Mouse (Mus musculus): Measurements from ENCODE around the gene Pom121. TPM values are rescaled to one million over a fixed set of nuclear protein-coding genes. Genes with fewer than 3 reads are reported as not detected.
"Not testable (repeated sequence)": the region's sequence is repeated elsewhere in the genome, so short reads cannot be mapped to it uniquely, and the experiment has no call there.

Gene Pom121
- total RNA-seq, 2 experiments from 2014 or later = 22.1 to 23.6 TPM

DNA sequence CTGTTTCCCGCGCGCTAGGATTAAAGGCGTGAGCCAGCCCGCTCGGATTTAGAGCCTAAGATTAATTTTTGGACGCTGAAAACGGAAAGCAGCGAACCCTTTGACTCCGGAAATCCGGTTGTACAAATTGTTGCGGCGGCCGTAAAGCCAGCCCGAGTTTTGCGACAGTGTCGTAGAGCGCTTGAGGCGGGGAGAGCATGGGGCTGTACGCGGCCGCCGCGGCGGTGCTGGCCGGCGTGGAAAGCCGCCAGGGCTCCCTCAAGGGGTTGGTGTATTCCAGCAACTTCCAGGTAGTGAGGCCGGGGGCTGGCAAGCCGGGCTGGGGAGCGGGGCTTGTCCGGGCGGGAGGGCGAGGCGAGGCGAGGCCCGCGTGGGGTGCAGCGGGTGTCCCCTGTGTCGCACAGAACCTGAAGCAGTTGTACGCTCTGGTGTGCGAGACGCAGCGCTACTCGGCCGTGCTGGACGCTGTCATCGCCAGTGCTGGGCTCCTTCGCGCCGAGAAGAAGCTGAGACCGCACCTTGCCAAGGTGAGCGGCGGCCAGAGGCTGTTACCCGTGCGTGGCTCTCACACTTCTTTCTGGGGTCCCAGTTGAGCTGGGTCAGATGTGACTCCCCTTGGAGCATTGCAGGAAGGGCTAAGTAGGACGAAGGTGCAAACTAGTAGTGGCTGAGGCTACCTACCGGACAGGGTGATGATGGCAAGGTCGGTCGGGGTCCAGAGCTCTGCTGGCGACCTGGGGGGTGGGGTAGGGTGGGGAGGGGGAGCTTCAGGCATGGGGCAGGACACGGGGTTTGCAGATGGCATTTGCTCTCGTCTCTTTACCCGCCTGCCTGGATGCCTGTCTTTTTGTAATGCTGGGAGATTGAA is 24.3 kb downstream of the Pom121 start, which contains the start of gene Nsun5:
Nsun5 (plus strand) TSS at position 167 of the 868 bp plus-strand sequence.
- DNase-seq (ENCODE audit: low spot score in 2 of 2) = peak; percentile 90 to 97

DNA sequence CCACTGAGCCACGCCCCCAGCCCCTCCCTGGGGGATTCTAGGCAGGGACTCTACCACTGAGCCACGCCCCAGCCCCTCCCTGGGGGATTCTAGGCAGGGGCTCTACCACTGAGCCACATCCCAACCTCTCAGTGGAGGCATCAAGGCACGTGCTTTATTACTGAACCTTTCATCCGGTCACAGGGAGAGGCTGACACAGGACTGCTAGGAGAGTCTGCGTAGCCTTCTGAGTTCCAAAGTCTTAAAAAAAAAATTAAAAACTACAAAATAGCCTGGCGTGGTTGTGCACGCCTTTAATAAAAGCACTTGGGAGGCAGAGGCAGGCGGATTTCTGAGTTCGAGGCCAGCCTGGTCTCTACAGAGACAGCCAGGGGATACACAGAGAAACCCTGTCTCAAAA is 25.1 kb downstream of the Pom121 start:
- DNase-seq (ENCODE audit: low spot score in 2 of 2) = not testable (repeated sequence)

DNA sequence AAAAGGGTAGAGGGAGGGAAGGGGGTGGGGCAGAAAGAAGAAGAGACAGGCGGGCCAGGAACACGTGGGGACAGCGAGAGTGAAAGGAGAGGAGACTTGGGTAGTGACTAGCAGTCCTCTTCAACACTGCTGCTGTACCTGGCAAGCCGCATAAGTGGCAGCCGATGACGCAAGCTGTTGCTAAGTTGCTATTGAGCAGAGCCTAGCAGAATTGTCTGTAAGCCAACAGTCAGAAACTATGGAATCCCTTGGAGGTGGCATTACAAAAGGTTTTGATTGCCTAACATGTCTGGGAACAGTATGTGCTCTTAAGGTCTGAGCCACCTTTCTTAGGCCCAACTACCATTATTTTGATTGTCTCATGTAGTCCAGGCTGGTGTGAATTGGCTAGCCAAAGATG is 26.0 kb downstream of the Pom121 start:
- DNase-seq (ENCODE audit: low spot score in 2 of 2) = no peak

DNA sequence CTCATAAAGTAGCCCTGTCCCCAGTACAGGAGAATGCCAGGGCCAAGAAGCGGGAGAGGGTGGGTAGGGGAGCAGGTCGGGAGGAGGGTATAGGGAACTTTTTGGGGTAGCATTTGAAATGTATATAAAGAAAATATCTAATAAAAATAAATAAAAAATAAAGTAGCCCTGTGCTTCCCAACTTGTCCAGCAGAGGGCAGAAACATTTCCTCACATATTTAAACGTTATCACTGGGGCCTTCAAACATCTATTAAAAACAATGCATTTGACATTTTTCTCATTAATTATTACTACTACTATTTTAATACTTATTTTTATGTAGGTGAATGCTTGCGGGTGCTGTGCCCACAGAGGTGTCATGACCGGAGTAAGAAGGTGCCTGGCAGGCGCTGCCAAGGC is 26.5 kb downstream of the Pom121 start:
- no peak for DNase-seq (ENCODE audit: low spot score in 2 of 2)

DNA sequence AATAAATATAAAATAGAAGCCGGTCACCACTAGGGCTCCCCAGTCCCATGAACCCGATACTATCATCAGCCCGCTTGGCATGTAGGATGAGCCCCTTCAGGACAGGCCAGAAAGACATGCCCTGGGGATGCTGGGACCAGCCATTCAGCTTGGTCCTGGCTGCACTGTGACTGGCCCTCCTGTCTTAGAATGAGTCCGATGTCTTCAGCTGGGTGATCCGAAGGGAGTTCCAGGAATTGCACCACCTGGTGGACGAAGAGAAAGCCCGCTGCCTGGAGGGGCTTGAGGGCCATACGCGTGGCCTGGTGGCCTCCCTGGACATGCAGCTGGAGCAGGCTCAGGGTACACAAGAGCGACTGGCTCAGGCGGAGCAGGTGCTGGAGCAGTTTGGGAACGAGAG is 30.8 kb downstream of the Pom121 start:
- no peak for DNase-seq (ENCODE audit: low spot score in 2 of 2)

DNA sequence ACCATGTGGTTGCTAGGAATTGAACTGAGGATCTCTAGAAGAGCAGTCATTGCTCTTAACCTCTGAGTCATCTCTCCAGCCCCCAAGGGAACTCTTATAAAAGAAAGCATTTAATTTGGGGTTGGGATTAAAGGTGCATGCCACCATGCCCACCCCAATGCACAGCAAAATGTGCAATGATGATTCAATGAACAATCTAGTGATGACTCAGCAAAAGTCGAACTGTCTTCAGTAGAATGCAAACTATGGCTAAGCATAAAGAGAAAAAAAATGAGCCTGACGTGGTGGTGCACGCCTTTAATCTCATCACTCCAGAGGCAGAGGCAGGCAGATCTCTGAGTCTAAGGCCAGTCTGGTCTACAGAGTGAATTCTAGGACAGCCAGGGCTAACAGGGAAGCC is 31.8 kb downstream of the Pom121 start:
- no peak for DNase-seq (ENCODE audit: low spot score in 2 of 2)

DNA sequence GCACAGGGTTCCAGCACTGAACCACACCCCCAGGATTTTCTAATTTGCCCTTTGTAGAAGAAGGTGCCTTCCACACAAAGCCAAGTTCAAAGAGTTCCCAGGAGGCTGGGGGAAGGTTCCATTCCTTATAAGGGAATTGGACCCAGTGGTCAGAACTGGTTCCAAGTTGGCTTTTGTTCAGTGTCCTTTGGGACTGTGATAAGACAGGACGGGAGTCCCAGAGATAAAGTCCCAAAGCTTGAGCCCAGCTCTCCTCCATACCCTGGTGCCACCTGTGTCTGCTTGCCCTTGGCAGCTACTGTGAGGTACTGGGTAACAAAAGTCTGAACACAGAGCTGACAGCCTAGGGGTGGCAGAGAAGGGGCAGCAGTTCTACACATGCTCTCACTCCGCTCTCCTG is 34.6 kb downstream of the Pom121 start:
- DNase-seq (ENCODE audit: low spot score in 2 of 2) = no peak

DNA sequence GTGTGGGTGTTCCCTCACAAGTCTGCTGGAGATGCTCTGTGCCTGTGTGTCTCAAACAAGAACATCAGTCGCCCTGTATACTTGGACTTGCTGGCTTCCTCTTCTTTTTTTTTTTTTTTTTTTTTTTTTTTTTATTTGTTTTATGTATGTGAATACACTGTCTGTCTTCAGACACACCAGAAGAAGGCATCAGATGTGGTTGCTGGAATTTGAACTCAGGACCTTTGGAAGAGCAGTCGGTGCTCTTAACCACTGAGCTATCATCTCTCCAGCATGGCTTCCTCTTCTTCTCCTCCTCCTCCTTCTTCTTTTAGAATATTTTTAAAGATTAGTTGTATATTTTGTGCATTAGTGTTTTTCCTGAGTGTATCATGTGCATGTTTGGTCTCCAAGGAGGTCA is 36.8 kb downstream of the Pom121 start:
- peak; percentile 55 to 70 for DNase-seq (ENCODE audit: low spot score in 2 of 2)

DNA sequence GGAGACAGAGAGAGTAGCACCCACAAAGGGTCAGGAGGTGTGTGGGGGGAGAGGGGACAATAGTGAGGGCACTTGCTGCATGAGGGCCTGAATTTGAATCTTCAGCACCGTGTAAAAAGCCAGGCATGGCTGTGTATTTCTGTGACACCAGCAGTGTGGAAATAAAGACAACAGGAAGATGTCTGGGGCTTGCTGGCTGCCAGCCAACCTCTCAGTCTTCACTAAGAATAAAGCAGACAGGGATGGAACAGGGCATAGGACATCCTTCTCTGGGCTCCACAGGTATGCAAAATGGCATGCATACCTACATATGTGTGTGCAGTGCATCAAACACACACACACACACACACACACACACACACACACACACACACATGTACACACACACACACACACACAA is 38.3 kb downstream of the Pom121 start:
- no peak for DNase-seq (ENCODE audit: low spot score in 2 of 2)

DNA sequence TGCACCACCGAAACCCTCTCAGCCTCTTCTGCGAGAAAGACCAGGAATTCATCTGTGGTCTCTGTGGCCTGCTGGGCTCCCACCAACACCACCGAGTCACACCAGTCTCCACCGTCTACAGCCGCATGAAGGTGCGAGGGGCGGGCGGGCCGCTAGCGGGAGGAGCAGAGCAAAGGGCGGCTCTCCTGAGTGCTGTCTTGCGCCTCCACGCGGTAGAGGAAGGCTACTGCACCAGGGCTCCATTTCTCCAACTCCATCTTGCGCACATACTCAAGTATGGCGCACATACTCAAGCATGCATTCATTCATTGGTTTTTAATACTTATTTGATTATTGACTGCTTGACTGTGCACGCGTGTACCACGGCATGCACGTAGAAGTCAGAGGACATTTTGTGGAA is 40.8 kb downstream of the Pom121 start:
- DNase-seq (ENCODE audit: low spot score in 2 of 2) = no peak

DNA sequence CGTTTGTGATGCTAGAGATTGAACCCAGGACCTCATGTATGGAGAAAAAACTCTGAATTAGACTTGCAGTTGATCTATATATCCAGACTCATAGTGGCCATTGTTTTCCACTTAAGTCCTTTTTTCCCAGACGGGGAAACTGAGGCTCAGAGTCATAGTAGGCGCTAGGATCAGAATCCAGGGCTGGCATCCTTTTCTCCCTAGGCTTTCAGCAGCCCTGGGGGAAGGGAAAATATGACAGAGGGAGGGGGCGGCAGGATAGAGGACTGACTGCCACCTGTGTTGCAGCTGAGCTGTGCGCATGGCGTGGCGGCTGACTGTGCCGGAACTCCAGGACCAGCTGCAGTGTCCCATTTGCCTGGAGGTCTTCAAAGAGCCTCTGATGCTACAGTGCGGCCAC is 41.4 kb downstream of the Pom121 start, which contains the start of gene Trim50:
Trim50 (plus strand) TSS at position 301 of the 400 bp plus-strand sequence.
- no peak for DNase-seq (ENCODE audit: low spot score in 2 of 2)

DNA sequence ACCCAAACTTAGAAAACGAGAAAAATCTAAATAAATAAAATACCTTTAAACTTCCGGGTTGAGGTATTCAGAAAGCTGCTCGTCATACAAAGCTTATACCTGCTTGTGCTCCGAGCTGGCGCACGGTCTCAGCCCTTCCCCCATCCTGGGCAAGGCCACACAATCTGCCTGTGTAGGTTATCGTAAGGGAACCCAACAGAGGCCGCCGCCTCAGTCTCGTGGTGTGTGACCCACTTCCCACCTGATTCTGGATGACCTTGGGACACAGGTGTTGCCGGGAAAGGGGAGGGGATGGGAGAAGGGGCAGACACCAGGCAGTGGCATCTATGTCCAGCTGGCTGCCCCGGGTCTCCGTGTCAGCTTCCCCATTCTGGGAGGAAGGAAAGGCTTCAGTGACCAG is 42.7 kb downstream of the Pom121 start:
- no peak for DNase-seq (ENCODE audit: low spot score in 2 of 2)

DNA sequence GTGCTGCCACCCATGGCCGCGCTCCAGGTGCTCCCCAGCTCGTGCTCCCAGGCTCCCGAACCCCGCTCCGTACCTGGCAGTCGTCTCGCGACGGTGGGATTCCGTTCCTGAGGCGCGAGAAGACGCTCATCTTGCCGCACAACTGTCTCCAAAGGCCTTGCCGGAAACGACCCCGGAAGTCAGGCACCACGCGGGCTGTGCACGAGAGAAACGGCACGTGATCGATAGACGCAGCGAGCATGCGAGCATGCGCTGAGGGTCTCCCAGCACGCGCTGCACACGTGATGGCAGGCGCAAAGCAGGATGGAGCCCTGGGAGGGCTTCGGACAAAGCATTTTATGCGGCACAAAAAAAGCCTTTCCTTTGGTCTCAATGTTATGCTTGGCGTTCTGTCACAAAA is 44.5 kb downstream of the Pom121 start, which contains the start of gene Fkbp6:
Fkbp6 (minus strand) TSS at position 183 of the 400 bp plus-strand sequence.
- DNase-seq (ENCODE audit: low spot score in 2 of 2) = no peak

DNA sequence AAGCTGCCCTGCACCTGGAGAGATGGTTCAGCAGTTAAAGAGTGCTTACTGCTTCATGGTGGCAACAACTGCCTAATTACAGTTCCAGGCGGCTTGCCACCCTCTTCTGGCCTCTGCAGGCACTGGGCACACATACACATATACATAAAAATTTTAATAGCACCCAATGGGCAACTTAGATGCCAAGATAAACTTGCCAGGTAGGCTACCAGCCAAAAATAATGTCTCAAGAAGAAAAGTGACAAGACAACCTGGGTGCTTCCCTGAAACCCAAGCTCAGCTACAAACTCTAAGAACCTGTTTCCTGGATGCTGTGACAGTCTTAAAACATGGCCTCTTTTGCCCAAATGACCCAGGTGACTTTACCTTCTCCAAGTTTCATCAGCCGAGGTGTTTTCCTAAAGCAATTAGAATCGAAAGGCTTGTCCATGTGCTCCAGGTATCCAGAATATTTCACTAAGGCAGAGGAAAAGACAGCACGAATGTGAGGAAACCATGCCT is 46.8 kb downstream of the Pom121 start:
- DNase-seq (ENCODE audit: low spot score in 2 of 2) = no peak

DNA sequence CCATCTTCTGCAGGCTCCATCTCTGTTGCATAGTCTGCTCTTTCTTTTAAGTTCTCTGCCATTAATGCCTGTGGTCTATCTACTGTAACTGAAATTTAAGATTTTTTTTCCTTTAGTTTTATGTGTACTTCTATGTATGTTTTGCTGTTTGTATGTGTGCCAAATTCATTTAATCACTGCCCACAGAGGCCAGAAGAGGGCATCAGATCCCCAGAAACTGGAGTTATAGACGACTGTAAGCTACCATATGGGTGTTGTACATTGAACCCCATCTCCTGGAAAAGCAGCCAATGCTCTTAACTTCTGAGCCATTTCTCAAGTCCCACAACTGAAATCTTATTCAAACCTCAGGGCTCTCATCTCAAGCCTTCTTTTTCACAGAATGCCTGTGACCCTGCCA is 47.9 kb downstream of the Pom121 start:
- DNase-seq (ENCODE audit: low spot score in 2 of 2) = no peak

DNA sequence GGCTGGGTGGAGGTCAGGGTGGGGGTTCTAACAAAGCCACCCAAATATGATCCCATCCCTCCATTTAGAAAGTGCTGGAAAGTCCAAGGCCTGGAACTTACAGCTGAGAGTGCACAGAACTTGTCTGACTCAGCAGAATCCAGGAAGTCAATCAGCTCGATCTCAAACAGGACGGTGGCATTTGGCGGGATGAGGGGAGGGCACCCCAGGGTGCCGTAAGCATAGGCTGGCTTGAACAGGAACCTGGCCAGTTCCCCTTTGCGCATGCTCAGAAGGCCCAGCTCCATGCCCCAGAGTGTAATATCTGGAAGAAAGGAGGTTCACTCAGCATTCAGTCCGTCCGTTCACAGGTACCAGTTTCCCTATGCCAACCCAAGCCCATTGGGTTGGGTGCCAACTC is 48.4 kb downstream of the Pom121 start:
- no peak for DNase-seq (ENCODE audit: low spot score in 2 of 2)

DNA sequence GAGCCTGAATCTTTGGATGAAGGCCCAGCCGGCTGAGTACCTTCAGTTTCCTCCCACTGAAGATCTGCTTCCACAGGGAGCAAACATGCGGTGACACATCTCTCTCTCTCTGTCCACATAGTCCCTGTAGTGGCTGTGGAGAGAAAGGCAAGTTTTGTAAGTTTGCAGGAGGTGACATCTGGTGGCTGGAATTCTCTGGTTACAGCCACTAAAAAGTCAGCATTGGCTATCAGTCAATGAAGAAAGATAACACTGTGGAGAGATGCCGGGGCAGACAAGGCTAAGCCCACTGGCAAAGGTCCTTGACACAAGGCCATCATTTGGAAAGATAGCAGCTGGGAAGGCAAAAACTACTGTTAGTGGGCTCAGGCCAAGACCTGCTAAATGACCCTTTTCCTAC is 56.8 kb downstream of the Pom121 start:
- DNase-seq (ENCODE audit: low spot score in 2 of 2) = no peak

DNA sequence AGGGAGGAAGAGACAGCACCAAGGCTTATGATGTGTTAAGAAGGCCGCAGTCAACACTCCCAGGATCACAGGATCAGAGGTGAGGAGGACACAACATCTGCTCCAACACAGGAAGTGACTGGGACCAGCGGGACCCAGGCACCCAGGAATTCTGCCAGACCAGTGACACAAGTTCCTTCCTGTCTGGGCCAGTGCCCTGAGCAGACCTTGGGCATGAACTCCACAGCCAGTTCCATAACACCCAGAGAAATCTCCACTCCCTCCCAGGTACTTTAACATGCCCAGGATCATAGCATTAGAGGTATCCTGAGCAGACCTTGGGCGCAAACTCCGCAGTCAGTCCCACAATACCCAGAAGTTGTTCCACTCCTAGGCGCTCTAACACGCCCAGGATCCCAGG is 63.2 kb downstream of the Pom121 start:
- DNase-seq (ENCODE audit: low spot score in 2 of 2) = no peak

DNA sequence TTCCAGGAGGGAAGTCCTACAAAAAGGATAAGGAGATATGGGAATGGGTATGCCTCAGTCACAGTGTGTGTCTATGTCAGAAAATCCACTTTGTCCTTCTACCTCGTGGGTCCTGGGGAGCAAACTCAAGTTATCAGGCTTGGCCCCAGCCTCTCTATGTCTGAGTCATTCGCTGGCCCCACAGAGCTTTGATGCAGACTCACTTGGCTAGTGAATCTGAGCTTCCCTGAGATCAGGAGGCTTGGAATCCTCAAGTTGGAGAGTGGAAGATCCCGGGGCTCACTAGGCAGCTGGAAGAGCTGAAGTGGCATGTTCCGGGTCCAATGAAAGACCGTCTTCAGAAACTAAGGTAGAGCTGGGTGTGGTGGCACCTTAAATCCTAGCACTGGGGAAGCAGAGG is 64.1 kb downstream of the Pom121 start:
- no peak for DNase-seq (ENCODE audit: low spot score in 2 of 2)

DNA sequence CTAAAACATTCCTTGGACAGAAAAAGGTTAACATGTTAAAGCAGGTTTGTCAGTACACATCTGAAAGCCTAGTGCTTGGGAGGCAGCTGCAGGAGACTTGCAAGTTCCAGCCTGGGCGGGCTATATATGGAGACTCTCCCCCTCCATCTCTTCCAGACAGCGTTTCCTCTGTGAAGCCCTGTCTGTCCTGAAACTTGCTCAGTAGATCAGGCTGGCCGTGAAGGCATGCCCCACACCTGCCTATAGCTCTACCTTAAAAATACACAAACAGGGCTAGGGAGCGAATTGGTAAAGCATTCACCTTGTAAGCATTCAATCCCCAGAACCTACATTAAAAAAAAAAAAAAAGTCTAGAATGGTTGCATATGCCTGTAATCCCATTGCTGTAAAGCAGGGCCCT is 64.9 kb downstream of the Pom121 start:
- no peak for DNase-seq (ENCODE audit: low spot score in 2 of 2)

All from gastrocnemius, postnatal 4 days (tissue).